Mouse (Mus musculus): ENCODE results near the gene Slc51b.

Slc51b gene

DNA sequence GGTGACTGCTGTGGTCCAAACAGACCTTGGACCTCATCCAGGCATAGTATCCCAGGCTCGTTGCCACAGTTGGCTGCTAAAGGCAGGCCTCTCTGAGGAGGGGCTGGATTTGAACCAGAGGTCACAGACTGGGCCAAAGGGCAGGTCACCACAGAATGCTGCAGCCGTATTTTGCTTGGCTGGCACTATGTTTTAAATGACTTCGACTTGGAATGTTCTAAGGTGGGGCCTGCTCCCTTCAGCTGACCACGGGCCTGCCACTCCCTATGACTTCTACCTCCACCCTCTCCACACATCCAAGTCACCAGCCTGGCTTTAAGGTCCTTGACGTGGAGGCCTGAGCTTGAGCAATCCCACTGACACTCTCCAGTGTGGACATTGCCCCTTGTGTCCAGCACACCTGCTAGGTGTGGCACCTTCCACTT lies 13.9 kb downstream of the Slc51b start:
- no peak for DNase-seq (ENCODE audit: low spot score in 2 of 2)

DNA sequence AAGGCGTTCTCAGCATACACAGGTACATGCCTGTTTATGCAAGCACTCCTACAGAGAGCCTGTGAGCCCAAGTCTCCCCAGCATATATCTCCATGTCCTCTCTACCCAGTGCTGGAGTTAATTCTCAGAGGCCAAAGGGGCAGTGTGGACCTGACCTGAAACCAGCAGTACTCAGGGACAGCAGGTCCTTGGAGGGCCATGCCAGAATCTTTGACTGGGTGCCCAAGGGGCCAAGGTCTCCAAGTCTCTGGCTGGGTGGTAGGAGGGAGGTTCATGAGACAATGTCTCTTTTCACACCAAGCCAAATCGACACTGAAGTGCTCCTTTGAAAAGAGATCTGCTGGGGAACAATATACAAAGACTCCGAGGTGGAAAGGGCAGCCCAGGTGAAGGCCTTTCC lies 14.9 kb downstream of the Slc51b start:
- DNase-seq (ENCODE audit: low spot score in 2 of 2) = no peak

DNA sequence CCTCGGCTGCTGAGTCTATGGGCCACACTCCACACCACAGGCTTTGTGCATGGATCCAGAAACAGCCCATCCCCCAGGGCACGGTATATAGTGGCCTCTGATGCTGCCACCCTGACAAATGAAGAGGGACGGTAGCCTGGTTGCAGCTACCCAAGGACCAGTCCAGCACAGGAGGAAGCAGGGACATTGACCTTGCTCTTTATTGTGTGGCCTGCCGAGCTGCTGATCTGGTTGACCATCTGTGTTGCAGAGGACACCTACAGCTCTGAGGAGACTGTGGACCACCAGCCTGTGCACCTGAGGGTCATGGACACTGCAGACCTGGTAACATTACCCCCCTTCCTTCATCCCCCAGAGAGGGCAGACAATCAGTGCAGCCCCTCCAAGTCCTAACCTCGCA lies 15.4 kb downstream of the Slc51b start:
- DNase-seq (ENCODE audit: low spot score in 2 of 2) = no peak

DNA sequence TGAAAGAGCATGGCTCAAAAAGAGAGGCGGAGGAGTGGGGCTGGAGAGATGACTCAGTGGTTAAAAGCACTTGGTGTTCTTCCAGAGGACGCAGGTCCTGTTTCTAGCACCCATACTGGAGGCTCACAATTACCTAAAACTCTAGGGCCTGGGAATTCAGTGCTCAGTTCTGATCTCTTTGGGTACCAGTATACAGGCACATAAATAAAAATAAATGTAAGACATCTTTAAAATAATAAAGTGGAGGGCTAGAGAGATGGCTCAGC lies 17.6 kb downstream of the Slc51b start:
- no peak for DNase-seq (ENCODE audit: low spot score in 2 of 2)

DNA sequence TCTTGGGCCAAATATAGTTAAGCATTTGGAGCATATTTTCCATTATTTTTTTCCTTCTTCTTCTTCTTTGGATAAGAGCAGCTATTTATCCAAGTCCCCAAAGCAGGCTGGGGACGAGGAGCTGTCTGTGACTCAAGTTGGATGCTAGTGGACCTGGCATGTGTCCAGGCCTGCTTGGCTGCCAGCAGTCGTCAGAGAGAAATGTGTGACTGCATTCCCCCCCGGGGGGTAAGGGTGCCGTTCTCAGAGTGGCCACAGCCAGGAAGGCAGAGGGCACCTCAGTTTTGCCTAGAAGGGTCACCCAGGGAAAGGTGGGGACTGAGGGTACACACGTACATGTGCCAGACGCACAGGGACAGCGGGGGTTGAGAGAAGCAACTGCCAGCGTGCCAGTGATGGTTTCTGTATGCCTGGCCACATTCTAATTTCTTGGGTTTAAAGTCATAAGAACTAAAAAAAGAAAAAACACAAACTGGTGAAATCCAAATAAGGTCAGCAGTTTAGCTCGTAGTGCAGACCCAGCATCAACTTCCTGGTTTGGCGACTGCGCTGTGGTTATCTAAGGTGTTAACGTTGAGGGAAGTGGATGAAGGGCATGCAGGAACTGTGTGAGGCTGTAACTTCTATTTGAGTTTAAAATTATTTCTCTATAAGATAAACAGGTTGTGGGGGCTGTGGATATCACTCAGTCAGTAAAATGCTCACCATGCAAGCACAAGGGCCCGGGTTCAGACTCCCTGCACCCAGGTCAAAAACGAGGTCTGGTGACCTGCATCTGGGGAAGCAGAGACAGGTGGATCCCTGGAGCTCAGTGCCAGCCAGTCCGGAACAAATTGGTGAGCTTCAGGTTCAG lies 18.2 kb downstream of the Slc51b start:
- DNase-seq (ENCODE audit: low spot score in 2 of 2) = peak in 1 of 2 experiments; percentile 75

DNA sequence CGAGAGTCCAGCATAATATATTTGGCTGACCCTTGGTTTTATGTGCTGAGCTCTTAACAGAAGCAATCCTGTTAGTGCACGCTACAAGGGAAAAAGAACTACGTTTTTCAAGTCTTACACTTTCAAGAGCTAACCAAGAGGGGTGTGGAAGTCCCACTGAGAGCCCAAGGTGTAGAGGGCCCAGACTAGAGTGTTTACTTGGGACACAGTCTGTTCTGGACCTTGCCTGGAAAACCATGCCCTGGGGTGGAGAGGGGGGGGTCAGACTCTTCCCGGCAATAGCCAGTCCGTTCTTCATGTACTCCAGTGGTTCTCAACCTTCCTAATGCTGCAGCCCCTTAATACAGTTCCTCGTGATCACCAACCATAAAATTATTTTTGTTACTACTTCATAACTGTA lies 22.8 kb downstream of the Slc51b start:
- no peak for DNase-seq (ENCODE audit: low spot score in 2 of 2)

DNA sequence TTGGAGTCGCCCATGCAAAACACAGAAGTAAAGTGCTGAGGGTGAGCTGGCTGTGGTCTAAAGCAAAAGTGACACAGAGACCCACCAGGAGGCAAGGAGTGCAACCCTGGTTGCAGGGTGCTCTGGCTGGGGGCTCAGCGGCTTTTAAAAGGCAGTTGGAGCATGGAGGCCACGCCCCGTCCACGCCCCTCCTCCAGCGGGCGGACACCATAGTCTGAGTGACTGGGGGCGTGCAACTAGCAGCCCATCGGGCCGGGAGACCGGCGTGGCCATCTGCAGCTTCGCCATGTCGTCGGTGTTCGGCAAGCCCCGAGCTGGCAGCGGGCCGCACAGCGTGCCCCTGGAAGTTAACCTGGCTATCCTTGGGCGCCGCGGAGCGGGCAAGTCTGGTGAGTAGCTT lies 24.5 kb downstream of the Slc51b start, which contains the start of gene Rasl12:
Rasl12 (plus strand) TSS at position 228 of the 400 bp plus-strand sequence.
- DNase-seq (ENCODE audit: low spot score in 2 of 2) = peak in 1 of 2 experiments; percentile 34

DNA sequence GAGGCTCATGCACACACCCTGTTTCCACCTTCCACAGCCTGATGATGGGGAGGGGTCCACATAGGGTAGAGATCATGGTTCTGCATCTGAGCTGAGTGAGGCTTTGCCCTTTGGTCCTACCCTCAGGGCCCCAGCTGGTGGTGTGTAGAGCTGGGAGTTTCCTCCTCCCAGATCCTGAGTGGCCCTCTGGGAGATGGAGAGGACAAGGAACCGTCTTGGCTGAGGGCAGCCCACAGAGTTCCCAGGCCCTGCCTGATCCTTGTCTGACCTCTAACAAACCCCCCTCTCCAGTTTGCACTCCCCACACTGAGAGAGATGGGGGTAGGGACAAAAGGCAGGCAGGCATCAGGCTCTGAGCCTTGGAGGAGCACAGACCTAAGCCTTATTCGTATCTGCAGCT lies 28.4 kb downstream of the Slc51b start:
- no peak for DNase-seq (ENCODE audit: low spot score in 2 of 2)

DNA sequence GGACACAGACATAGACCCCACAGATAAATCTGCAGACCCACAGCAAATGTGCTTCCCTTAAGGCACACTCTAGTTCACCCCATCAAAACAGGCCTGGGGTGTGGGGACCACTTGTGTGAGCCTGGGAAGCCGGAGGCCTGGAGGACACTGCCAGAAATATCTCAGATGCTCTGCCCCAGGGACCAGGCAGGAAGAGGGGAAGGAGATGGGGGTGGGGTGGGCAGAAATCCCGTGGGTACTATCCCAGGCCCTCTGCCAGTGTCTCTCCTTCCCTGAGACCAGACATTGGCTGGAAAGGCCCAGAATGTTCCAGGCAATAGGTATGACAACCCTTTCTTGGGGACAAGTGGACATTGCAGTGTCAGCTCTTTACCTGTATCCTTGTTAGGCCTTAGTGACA lies 29.1 kb downstream of the Slc51b start:
- DNase-seq (ENCODE audit: low spot score in 2 of 2) = no peak

DNA sequence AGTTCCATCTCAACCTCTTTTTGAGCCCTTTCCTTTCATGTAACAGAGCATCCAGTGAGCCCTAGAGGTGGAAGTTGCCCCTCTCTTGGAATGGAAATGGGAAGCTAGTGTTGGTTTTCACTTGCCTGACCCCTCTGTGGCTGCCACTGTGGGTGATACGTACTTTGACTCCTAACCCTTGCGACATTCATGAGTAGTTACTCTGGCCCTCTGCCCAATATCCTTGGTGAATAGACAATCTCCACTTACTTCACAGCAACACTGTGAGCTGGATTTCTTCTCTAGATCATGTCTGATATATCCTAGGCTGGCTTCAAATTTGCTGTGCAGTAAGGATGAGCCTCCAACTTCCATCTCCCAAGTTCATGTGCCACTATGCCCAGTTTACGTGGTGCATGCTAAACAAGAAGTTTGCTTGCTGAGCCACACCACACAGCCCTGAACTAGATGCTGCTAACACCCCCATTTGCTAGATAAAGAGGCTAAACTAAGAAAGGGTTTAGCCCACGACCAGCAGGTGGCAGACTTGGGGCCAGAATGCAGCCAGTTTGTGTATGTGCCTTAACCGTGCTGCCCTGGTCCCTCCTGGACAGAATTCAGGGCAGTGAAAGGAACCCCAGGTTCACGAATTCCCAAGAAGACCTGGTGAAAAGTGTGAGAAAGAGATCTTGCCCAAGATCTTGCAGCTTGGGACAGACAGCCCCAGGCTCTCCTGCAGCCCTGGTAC lies 30.0 kb downstream of the Slc51b start:
- peak in 1 of 2 experiments; percentile 67 for DNase-seq (ENCODE audit: low spot score in 2 of 2)

DNA sequence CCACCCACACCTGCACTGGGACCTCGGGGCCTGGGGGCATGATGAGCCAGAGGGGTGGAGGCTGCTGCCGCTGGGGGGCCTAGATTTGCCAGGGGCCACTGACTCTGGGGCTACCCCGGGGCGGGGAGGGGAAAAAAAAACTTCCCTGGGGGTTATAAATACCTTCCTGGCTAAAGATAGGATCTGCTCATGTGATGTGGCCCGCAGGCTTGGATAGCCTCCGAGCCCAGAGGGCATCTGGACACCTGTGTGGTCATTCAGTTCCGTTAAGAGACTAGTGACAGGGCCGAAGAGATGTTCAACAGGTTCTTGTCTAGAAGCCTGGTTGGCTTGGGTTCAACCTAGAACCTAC lies 31.2 kb downstream of the Slc51b start, which contains the start of gene Kbtbd13:
Kbtbd13 (minus strand) TSS at position 40 of the 352 bp plus-strand sequence.
- no peak for DNase-seq (ENCODE audit: low spot score in 2 of 2)

DNA sequence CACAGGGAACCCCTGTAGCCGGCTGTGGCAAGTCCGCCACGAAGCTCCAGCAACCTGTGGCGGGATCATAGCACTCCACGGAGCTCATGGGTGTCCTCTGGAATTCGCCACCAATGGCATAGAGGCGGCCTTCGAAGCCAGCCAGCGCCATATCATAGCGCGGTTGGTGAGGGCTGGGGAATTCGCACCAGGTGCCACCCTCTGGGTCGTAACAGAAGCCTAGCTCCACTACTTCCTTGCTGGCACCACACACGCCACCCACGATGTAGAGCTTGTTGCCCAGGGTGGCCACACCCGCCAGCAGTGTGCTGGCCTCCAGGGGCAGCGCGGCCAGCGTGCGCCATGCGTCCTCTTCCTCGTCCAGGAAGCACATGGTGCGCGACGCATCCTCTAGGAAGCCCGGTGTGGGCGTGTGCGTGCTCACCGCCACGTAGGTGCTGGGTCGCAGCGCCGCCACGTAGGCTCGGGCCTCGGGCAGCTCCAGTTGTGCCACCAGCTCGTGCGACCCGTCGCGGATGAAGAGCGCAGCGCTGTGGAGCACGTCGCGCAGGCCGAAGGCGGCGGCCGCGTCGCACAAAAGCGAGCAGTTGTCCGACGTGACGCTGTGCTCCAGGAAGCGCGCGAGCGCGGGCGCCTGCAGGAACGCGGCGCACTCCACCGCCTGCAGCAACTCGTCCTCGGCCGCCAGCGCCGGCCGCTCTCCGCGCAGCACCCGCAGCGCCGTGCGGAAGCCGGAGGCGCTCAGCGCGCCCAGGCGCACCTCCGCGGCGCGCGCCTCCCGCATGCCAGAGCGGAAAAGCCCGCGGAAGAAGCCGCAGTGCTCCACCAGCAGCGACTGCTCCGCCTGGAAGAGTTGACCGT lies 31.8 kb downstream of the Slc51b start:
- DNase-seq (ENCODE audit: low spot score in 2 of 2) = no peak

DNA sequence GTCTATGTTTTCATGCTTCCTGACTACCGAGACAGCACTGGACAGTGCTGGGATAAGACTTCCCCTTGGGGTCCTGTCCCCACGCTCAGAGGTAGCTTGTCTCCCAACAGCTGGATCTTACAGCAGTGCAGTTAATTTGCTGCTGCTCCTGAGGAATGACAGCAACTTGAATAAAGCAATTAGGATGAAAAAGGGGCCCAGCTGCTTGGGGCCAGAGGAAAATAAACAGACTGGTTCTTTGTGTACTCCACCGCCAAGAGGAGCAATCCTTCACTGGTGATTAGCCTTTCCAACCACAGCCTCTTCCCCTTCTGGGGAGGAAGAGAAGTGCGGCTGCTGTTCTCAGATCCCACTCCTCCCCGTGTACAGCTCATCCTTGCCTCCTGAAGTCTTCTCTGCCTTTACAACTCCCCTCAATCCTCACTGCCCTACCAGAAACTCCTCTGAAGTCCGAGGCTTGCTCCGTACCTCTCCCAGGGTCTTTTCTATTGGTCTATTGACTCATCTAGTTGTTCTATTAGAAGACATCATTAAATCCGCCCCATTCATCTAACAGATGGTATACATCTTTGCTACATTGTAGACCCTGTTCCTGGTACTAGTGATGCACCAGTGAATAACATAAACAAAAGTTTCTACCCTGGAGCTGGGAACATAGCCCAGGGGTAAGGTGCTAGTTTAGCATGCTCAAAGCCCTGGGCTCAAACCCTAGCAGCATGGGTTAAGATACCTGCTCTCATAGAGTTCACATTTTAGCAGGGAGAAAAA lies 36.2 kb downstream of the Slc51b start:
- DNase-seq (ENCODE audit: low spot score in 2 of 2) = no peak

DNA sequence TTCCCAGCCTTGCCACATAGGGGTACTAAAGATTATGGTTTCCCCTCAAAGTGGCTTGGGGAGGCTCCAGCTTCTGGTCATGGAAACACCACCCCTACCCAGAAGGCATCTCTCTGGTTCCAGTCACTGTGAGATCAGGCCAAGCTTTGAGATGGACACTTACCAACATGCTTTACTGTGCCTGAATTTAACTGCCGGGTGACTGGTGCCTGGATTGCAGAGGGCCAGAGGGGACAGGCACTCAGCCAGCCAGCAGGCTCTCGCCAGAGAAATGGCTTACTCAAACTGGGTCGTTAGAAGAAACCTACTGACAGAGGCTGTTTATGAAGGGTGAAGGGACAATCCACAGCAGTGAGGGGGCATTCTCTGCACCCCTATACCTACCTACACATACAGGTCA lies 38.5 kb downstream of the Slc51b start:
- DNase-seq (ENCODE audit: low spot score in 2 of 2) = no peak

DNA sequence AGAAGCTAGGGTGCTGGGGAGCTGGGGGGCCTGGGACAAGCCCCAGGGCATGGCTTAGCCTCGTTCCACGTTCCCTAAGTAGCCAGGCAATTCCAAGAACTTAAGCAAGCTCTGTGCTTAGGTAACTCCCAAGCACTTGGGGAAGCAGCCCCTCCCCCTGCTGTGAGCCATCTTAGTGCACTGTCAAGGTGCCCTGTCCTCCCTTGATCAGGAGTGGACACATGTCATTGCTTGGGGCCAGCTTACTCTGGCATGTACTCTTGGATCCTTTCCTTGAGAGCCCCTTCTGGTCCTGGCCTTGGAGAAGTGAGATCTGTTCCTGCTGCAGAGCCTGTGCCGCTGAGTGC lies 40.0 kb downstream of the Slc51b start:
- DNase-seq (ENCODE audit: low spot score in 2 of 2) = no peak

DNA sequence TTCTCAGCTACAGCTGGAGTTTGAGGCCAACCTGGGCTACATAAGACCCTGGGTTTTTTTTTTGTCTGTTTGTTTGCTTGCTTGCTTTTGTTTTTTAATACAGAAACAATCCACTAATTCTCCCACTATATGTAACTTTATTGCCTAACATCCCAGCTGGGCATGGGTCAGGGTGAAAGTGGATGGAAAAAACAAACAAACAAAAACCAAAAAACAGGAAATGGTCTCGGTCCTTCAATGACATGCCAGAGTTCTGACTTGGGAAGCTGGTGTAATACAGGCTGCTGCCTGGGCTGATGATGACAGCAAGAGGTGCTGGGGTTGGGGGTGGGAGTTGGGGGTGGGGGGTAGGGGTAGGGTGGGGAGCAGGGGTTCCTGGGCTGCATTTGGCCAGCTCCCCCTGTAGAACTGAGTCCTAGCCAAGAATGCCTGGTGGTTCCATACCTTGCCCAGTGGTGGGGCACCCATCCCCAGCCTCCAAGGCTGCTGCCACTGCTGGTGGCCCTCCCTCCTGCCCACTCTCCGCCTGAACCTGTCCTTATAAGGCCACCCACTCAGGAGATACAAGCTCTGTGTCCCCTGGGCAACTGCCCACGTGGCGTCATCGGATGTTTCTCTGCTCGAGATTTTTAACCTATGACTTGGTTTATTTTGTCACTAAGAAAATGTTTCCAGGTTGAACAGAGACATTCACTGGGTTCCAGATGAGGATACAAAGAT lies 40.6 kb downstream of the Slc51b start:
- DNase-seq (ENCODE audit: low spot score in 2 of 2) = no peak

DNA sequence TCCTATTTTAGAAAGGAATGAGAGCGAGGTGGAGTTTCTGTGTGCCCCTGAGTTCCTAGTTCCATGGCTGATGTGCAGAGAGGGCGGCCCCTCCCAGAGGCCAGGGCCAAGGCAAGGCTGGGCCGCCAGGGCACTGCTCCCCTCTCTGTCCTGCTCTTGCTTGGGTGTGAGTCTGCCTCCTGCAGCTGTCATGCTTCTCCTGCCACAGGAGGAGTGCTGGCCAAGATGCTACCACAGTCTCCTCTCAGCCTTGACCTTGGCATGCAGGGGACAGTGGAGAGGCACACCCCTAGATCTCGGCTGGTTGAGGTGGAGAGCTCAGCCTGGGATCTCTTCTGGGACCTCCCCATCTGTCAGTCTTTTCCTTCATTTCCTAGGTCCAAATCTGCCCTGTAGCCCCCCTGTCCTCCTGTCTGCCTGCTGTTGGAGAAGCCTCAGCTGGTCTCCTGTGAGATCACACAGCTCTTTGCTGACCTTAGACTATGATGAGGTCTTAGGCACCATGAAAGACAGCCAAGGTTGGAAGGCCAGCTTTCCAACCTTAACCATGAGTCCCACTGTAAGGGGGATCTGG lies 41.7 kb downstream of the Slc51b start:
- no peak for DNase-seq (ENCODE audit: low spot score in 2 of 2)

DNA sequence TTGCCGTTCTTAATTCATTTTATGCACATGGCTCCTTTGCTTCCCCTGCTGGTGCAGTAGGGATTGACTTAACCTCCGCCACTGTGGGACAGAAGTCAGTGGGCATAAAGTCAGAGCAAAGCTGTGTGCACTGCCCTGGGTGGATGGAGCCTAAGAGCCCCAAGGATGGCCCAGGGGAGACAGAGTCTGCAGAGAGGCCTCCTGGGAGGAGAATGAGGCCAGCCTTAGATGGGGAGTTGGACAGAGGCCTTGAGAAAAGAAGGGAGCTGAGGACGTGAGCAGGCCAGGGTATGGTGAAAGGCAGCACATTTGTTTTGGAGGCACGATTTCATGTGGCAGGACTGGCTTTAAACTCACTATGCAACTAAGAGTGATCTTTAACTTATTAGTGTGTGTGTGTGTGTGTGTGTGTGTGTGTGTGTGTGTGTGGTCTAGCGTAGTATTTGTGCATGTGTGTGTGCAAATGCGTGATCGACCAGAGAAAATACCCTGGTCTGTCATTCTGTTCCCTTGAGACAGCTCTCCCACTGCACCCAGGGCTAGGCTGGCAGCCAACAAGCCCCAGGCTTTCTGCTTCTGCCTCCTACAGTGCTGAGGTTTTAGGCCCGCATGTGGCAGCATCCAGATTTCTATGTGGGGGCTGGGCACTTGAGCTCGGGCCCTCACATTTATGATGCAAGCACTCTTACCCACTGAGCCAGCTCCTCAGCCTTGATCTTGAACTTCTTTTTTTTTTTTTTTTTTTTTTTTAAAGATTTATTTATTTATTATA lies 47.4 kb downstream of the Slc51b start:
- DNase-seq (ENCODE audit: low spot score in 2 of 2) = peak in 1 of 2 experiments; percentile 67

DNA sequence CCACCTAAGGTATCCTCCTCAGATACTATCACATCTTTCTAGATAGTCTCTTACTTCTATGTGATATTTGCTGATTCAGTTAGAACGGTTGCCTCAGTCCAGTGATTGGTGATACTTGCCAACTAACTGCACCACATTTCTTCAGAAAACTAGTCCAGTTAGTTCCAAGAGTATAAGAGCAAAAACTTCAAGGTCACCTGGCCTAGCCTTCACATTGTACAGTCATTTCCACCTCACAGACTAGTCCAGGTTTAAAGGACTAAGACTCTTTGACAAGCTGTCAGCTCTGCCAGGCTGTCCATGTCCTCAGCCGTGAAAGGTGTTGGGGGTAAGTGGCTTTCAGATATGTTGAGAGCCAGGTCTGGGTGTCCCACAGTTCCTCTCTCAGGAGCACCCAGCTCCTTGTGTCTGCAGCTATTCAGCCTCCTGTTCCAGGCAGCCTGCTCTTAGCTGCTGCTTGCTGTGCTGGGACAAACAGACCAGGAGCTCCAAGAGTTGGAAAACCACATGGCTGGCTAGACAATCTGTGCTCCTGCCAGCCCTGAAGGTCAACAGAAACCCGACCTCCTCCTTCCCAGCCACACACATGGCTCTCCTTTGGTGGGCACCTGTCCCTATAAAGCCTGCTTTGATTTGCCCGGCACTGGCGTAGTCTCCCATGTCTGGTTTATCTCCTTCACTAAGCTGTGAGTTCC lies 48.1 kb downstream of the Slc51b start:
- no peak for DNase-seq (ENCODE audit: low spot score in 2 of 2)
